Mouse (Mus musculus) erythroblast, adult 5-6 weeks (primary cell): ENCODE data around the gene Kctd4. TPM values are rescaled to one million over a fixed set of nuclear protein-coding genes. Genes with fewer than 3 reads are reported as not detected.
A peak's percentile ranks its signal among the peaks of the same experiment; 100 is the strongest.

ENCODE experiments used
- ATAC-seq: replicated peaks from 2 replicates; pipeline ENCODE4 v1.8.0; 2016; ENCODE audit warnings: moderate number of reproducible peaks, mild to moderate bottlenecking, moderate TSS enrichment, inconsistent platforms; ENCODE audit not compliant: poor library complexity, low FRiP score, severe bottlenecking
- total RNA-seq, 2 experiments: library from RNA; stranded (forward) in 1 of 2; stranded (reverse) in 1 of 2; fragments of 150-400 nt in 1 of 2; fragments of 200-764, 138-1000 nt in 1 of 2; gene quantifications; 2 replicates each; pipeline versions ENCODE4 v1.2.3 to v1.2.4; 2015 to 2017; ENCODE audit warnings: low replicate concordance in 2 of 2

The Kctd4 gene
- total RNA-seq, 2 experiments from 2014 or later: 0.34 TPM; not detected in 1

DNA sequence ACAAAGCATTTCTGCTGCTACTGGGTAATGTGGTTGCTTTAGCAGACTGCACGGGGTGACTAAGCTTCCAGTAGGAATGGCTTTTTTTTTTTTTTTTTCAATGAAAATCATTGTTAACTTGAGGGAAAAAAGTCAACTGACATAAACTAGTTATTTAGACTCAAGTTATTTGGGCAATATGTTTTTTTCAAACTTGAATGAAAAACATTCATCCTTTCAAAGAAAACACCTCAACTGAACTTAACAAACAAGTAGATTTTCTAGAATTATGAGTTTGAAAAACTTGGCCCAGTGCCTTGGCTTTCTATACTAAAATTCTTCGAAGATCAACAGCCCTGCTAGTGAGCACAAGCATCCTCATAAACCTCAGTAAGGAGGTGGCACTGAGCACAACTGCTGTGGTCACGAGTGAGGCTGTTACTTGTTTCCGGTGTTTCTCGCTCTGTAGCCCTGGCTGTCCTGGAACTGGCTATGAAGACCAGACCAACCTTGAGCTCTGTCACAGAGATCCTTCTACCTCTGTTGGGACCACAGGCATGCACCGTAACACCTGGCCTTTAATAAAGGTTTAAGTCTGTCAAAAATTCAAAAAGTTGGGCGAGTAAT lies 32.2 kb downstream of the Kctd4 start:
- no peak for ATAC-seq

DNA sequence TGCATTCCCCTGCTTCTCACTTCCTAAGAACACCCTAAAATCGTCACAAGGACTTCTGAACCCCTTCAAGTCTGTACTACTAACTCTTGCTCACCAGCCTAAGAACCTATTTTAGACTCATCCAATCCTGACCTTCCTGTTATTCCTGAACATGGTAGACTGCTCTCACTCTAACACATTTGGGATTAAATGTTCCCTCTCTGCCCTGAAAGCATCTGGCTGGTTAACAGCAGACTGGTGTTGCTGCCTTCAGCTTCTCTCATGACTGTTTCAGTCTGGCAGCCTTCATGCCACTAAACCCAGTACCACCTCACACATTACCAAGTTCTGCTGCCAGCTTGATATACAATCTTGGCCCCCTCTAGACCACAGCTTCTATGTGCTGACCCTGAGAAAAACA lies 34.4 kb downstream of the Kctd4 start:
- ATAC-seq: no peak

DNA sequence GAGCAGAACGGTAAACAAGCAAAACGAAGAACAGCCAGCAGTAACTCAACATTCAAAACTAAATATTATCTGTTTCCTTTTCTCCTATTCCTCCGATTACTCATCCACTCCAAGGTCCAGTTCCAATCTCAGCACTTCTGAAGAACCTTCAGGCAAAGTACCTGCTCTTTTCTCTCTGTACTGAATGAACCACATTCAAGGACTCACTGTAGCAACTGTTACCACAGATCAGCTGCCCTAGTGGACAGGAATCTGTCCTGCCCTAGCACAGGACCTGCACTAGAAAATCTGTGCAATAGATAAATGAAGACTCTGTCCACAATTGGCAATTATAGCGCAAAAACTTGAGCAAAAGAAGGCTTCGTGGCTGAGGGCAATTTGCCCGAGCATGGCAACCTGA lies 36.1 kb downstream of the Kctd4 start:
- no peak for ATAC-seq

DNA sequence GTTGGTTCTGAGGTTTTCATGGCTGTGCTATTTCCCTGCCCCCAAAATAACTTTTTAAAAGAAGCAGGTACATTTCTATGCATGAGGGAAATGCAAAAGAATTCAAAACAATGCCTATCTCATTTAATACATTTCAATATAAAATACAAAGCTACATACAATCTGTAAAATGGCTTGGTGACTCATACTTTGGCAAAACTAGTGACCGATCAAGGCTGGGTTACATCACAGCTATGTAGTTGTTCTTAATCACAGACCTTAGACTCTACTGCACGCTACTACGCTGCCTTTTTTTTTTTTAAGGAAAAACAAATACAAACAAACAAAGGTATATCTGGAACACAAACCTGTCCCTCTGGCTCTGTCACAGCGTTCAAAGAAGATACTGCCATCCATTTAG lies 37.6 kb downstream of the Kctd4 start:
- ATAC-seq: no peak

DNA sequence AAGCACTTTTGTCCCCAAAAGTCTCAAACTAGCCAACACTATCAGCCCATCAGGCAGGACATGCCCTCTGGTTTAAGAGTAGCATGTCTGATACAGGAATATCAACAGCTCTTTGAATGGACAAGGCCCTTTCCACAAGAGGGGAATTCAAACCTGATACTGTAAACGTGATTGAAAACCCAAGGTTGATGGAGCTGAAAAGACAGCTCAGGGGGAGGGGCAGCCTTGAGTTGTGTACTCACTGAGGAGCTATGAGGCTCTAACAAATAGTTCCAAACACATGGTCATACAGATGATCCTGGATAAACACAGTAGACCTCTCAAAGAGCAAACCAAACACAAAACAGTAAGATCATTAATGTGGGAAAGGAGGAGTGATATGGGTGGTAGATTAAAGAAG lies 43.3 kb downstream of the Kctd4 start:
- no peak for ATAC-seq

DNA sequence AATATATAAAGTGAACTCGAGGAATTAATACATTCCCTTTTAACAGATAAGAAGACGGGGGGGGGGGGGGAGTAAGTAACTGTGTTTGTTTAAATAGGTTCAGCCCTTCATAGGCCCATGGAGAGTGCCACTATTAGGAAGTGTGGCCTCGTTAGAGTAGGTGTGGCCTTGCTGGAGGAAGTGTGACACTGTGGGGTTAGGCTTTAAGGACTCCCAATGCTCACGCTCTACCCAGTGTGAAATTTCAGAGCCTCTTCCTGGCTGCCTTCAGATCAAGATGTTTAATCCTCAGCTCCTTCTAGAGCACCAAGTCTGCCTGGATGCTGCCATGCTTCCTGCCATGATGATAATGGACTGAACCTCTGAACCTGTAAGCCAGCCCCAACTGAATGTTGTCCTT lies 47.0 kb downstream of the Kctd4 start:
- ATAC-seq: no peak

DNA sequence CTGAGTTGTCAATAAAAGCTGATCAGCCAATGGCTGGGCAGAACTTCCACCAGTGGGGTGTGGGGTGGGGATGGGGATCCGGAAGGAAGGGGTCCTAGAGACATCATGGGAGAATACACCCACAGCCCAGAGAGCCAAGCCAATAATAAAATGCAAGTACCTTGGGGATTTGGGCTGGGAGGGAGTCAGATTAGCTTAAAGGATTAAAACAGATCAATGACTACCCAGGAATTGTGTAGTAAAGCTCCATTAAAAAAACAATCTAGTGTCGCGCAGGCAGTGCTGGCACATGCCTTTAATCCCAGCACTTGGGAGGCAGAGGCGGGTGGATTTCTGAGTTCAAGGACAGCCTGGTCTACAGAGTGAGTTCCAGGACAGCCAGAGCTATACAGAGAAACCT lies 50.2 kb downstream of the Kctd4 start:
- ATAC-seq: no peak

DNA sequence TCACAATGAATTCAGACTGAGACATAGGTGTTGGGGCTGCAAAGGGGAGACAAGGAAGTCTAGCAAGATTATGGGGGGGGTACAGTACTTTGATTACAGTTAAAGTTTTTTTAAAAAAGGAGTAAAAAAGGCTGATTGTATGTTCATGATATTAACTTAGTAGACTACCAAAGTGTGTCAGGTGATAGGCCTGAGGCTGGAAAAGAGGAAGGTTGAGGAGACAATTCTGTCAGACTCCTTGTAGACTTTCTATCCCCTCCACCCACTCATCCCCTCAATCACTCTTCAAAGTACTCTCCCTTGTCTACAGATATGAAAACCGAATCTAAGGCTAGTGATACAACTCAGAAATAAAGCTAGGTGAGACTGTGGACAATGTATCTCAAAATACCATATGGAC lies 53.4 kb downstream of the Kctd4 start:
- no peak for ATAC-seq

DNA sequence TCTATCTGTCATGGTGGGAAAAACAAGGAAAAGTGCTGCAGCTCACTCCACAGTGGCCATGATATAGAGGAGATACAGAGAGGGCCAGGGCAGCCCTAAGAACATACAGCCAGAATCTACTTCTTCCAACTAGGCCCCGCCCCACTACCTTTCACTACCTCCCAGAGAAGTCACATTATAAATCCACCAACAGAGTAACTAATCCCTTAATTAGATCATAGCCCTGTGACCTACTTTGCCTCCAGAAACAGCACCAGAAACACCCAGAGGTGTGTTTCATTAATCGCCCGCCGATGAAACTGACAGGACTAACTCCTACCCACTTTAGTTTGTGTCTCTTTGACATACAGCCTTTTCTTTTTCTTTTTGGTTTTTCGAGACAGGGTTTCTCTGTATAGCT lies 54.4 kb downstream of the Kctd4 start:
- no peak for ATAC-seq

DNA sequence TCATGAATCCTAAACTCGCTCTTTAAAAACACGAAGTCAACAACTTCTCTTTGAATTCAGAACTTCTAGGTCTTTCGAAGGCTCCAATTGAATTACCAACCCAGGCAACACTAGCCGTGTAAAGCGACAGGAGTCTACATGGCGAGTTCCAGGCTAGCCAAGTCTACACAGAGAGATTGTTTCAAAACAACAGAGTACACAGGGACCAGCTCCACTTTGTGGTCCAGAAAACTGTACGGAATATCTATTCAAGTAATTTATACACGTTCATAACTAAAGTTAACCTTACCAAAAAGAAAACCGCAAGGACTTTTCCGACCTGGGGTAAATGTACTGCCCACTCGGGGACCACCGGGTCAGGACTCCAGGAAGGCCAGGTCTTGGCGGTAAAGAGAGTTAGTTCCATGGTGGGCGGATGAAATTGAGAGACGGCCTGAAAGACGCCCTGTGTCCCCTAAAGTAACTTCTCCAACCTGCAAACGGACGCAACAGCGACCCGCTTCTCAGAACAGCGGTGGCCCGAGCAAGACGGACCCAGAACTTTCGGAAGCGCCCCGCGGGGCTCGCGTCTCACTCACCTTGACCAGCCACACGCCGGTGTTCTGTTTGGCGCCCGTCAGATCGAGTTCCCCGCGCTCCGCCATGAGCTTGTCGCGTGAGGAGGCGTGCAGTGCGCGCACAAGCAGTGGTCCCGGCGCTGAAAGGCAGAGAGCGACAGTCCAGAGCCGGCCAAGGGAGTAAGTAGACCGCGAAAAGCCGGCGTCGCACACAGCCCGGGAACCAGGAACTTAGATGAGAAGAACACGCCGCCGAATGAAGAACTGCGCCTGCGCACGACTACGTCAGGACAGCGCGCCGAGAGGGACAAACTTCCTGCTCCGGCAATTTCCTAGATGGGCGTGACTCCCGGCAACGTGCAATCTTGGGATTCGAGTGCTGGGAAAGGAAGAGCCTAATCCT lies 55.6 kb downstream of the Kctd4 start, which contains the start of gene Gtf2f2:
TSS of gene Gtf2f2 (minus strand) at position 764 of the 960 bp plus-strand sequence.
- peak; percentile 84 for ATAC-seq

DNA sequence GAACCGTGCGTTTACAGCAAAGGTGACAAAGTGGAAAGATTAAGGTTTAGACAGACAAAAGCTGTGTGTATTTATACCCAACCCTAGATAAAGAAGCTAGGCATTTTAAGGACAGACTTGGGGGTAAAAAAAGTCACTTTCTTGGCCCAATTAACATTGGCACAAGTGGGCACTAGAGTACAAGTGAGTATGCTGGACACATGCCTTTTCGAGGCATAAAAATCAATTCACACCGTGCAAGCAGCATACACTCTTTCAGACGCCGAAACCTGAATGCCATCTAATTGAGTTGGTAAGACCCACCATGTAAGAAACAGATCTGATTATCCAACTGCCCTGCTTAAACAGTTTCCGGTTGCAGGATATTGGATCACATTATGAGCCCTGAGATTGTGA lies 56.3 kb downstream of the Kctd4 start:
- no peak for ATAC-seq

DNA sequence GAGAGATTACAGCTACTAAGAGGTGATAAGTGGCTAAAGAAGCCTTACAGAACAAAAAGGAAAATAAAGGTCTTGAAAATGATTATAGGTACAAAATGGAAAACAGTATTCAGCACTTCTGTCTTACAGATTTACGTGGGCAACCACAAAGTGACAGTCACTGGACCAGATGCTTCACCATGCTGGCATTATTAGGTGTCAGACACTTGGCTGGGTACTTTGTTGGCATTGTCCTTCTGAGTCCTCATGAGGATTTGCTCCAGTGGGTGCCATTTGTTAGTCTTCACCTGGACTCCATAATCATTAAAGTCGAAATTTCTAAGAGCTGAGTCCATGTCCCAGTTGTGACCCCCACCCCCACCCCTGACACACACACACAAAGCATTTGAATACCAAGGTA lies 59.5 kb downstream of the Kctd4 start:
- ATAC-seq: no peak

Other genes starting within 250 kb of the Kctd4 start
- gene Cog3, start 200.5 kb upstream of the Kctd4 start, total RNA-seq (2015; ENCODE audit: low replicate concordance): 5.9 and 6.0 TPM in 2 replicates
- 11.9 and 14.2 TPM in 2 replicates for gene Cog3, start 200.5 kb upstream of the Kctd4 start, total RNA-seq (2017; ENCODE audit: low replicate concordance)
- 8.2 and 13.3 TPM in 2 replicates for gene Slc25a30, start 168.0 kb upstream of the Kctd4 start, total RNA-seq (2015; ENCODE audit: low replicate concordance)
- gene Slc25a30, start 168.0 kb upstream of the Kctd4 start, total RNA-seq (2017; ENCODE audit: low replicate concordance): 3.4 and 7.0 TPM in 2 replicates
- 1,739 and 1,947 TPM in 2 replicates for gene Tpt1, start 109.9 kb upstream of the Kctd4 start, total RNA-seq (2015; ENCODE audit: low replicate concordance)
- gene Tpt1, start 109.9 kb upstream of the Kctd4 start, total RNA-seq (2017; ENCODE audit: low replicate concordance): 548 and 914 TPM in 2 replicates
- 11.3 and 14.8 TPM in 2 replicates for gene Gtf2f2, start 55.9 kb downstream of the Kctd4 start, total RNA-seq (2015; ENCODE audit: low replicate concordance)
- gene Gtf2f2, start 55.9 kb downstream of the Kctd4 start, total RNA-seq (2017; ENCODE audit: low replicate concordance): 1.9 and 7.8 TPM in 2 replicates
- gene Gpalpp1, start 155.8 kb downstream of the Kctd4 start, total RNA-seq (2015; ENCODE audit: low replicate concordance): 3.6 and 7.5 TPM in 2 replicates
- gene Gpalpp1, start 155.8 kb downstream of the Kctd4 start, total RNA-seq (2017; ENCODE audit: low replicate concordance): 5.7 and 8.3 TPM in 2 replicates
- 1.7 and 4.6 TPM in 2 replicates for gene Nufip1, start 155.9 kb downstream of the Kctd4 start, total RNA-seq (2015; ENCODE audit: low replicate concordance)
- gene Nufip1, start 155.9 kb downstream of the Kctd4 start, total RNA-seq (2017; ENCODE audit: low replicate concordance): 2.8 and 3.6 TPM in 2 replicates